Mouse (Mus musculus) liver, embryonic 14.5 days (tissue): ENCODE data around the gene Map2k7.

ENCODE experiments used
- CTCF ChIP-seq: IDR thresholded peaks from 2 replicates; pipeline ENCODE4 v1.5.1; 2016; ENCODE audit warnings: antibody characterized with exemption, low read depth, control low read depth
- EP300 ChIP-seq: IDR thresholded peaks from 2 replicates; pipeline ENCODE4 v1.6.1; 2016; ENCODE audit warnings: antibody characterized with exemption, low read depth

- TF ChIP-seq CTCF, result no peak
- TF ChIP-seq EP300, result no peak
Measured at GRCm38 (mm10) chr8:4252934-4253841, 14.6 kb downstream of the Map2k7 start, which contains the start of gene Snapc2.
